Mouse (Mus musculus) neural tube, embryonic 13.5 days (tissue): ENCODE measurements at regions not wholly inside any gene's neighbourhood (a gene's known extent, or its start where the extent isn't known, plus 50 kb on each side); places are given as distances from the start of the nearest gene placed in this dataset.

Experiments used
- ATAC-seq: fragments of 200-750 bp; cut with Nextera tagmentation; 2 replicates; pipeline ENCODE4 v1.8.0; 2017; ENCODE audit warnings: low read depth, mild to moderate bottlenecking, moderate TSS enrichment, moderate library complexity
- H3K27ac ChIP-seq: fragments of 300-500 bp; sonication (generic); replicated peaks from 2 replicates; pipeline ENCODE4 v1.5.1; 2015; ENCODE audit warnings: moderate library complexity, mild to moderate bottlenecking, inconsistent platforms
- H3K27me3 ChIP-seq: fragments of 300-500 bp; sonication (generic); 2 replicates; pipeline ENCODE4 v1.6.1; 2015; ENCODE audit warnings: mild to moderate bottlenecking, inconsistent platforms
- H3K36me3 ChIP-seq: fragments of 300-500 bp; sonication (generic); 2 replicates; pipeline ENCODE4 v1.6.1; 2015; ENCODE audit warnings: mild to moderate bottlenecking, inconsistent platforms
- H3K4me1 ChIP-seq: fragments of 300-500 bp; sonication (generic); replicated peaks from 2 replicates; pipeline ENCODE4 v1.6.1; 2015; ENCODE audit warnings: inconsistent platforms
- H3K4me2 ChIP-seq: fragments of 300-500 bp; sonication (generic); 2 replicates; pipeline ENCODE4 v1.6.1; 2015; ENCODE audit warnings: inconsistent platforms, mild to moderate bottlenecking, moderate library complexity
- H3K4me3 ChIP-seq: fragments of 300-500 bp; sonication (generic); 2 replicates; pipeline ENCODE4 v1.5.1; 2015; ENCODE audit warnings: mild to moderate bottlenecking, inconsistent platforms
- H3K9ac ChIP-seq: fragments of 300-500 bp; sonication (generic); 2 replicates; pipeline ENCODE4 v1.6.1; 2015; ENCODE audit warnings: moderate library complexity, mild to moderate bottlenecking, inconsistent platforms
- H3K9me3 ChIP-seq: fragments of 300-500 bp; sonication (generic); 2 replicates; pipeline ENCODE4 v1.6.1; 2016; ENCODE audit warnings: inconsistent platforms
- WGBS: fragments of 180-500 bp; shearing (Covaris S2); methylation state at CpG from one replicate; pipeline ENCODE4 v1.1.7; 2015; 5-methylcytosine and 5-hydroxymethylcytosine counted together

- Histone ChIP-seq H3K9me3 (no peaks in the 10 kb centered on the region), H3K27ac (no peak overlapping the region), H3K4me3 (no peak overlapping the region), H3K4me1 (no peaks in the 10 kb centered on the region), H3K27me3 (no peaks in the 10 kb centered on the region), H3K36me3 (no peaks in the 10 kb centered on the region), H3K4me2 (no peak overlapping the region), H3K9ac (no peak overlapping the region)
- no peak for ATAC-seq
- 78% methylated on average over 1 of the region's 1 CpGs for WGBS
Measured at GRCm38 (mm10) chr4:97283099-97283498, 100.1 kb upstream of the Gm10192 start.

- H3K4me2 ChIP-seq, result no peak overlapping the region
- H3K27ac ChIP-seq, result no peak overlapping the region
- ATAC-seq, result no peak
- no peaks in the 10 kb centered on the region for H3K9me3 ChIP-seq
- no peaks in the 10 kb centered on the region for H3K36me3 ChIP-seq
- 69% methylated on average over 3 of the region's 3 CpGs for WGBS
- no peaks in the 10 kb centered on the region for H3K4me1 ChIP-seq
- H3K4me3 ChIP-seq, result no peak overlapping the region
- H3K27me3 ChIP-seq, result no peaks in the 10 kb centered on the region
- H3K9ac ChIP-seq, result no peak overlapping the region
Measured at GRCm38 (mm10) chr4:97282643-97283042, 99.7 kb upstream of the Gm10192 start.

GRCm38 (mm10) chr4:97281126-97281779, 98.3 kb upstream of the Gm10192 start:
- H3K9ac ChIP-seq, result no peak overlapping the region
- no peak for ATAC-seq
- no peak overlapping the region for H3K4me2 ChIP-seq
- 72% methylated on average over 4 of the region's 4 CpGs for WGBS
- no peaks in the 10 kb centered on the region for H3K4me1 ChIP-seq
- H3K27ac ChIP-seq, result no peak overlapping the region
- no peaks in the 10 kb centered on the region for H3K36me3 ChIP-seq
- no peaks in the 10 kb centered on the region for H3K9me3 ChIP-seq
- no peaks in the 10 kb centered on the region for H3K27me3 ChIP-seq
- H3K4me3 ChIP-seq, result no peak overlapping the region

GRCm38 (mm10) chr4:97280712-97281111, 97.7 kb upstream of the Gm10192 start:
- Histone ChIP-seq H3K27me3 (no peaks in the 10 kb centered on the region), H3K9ac (no peak overlapping the region), H3K4me1 (no peaks in the 10 kb centered on the region), H3K4me3 (no peak overlapping the region), H3K4me2 (no peak overlapping the region), H3K9me3 (no peaks in the 10 kb centered on the region), H3K36me3 (no peaks in the 10 kb centered on the region), H3K27ac (no peak overlapping the region)
- ATAC-seq, result no peak
- WGBS, result 53% methylated on average over 3 of the region's 3 CpGs

GRCm38 (mm10) chr4:97236945-97237344, 54.0 kb upstream of the Gm10192 start:
- Histone ChIP-seq H3K9ac (no peak overlapping the region), H3K4me1 (peaks cover 7% of the 10 kb centered on the region; the same call in 1 of the 2 replicates), H3K27ac (no peak overlapping the region), H3K9me3 (no peaks in the 10 kb centered on the region), H3K4me3 (no peak overlapping the region), H3K36me3 (no peaks in the 10 kb centered on the region), H3K27me3 (no peaks in the 10 kb centered on the region), H3K4me2 (no peak overlapping the region)
- no peak for ATAC-seq
- WGBS, result 79% methylated on average over 4 of the region's 4 CpGs

GRCm38 (mm10) chr4:97236384-97236783, 53.4 kb upstream of the Gm10192 start:
- H3K4me3 ChIP-seq, result no peak overlapping the region
- no peaks in the 10 kb centered on the region for H3K36me3 ChIP-seq
- no peak overlapping the region for H3K4me2 ChIP-seq
- H3K9me3 ChIP-seq, result no peaks in the 10 kb centered on the region
- WGBS, result 66% methylated on average over 1 of the region's 1 CpGs
- H3K9ac ChIP-seq, result no peak overlapping the region
- H3K27me3 ChIP-seq, result no peaks in the 10 kb centered on the region
- no peak for ATAC-seq
- H3K27ac ChIP-seq, result no peak overlapping the region
- H3K4me1 ChIP-seq, result peaks cover 7% of the 10 kb centered on the region; the same call in 1 of the 2 replicates

- Histone ChIP-seq H3K4me1 (peaks cover 7% of the 10 kb centered on the region; the same call in 1 of the 2 replicates), H3K4me2 (no peak overlapping the region), H3K36me3 (no peaks in the 10 kb centered on the region), H3K9ac (no peak overlapping the region), H3K27ac (no peak overlapping the region), H3K9me3 (no peaks in the 10 kb centered on the region), H3K4me3 (no peak overlapping the region), H3K27me3 (no peaks in the 10 kb centered on the region)
- WGBS, result 64% methylated on average over 2 of the region's 2 CpGs
- peak; percentile 53 for ATAC-seq
Measured at GRCm38 (mm10) chr4:97235945-97236383, 53.0 kb upstream of the Gm10192 start.
